Mouse (Mus musculus) cortical plate, adult 2 months (tissue): Measurements from ENCODE around the gene Cks2.

Source experiments
- CTCF ChIP-seq: fragments of 200-500 bp; IDR thresholded peaks from 2 replicates; pipeline ENCODE4 v1.5.1; 2011; ENCODE audit warnings: mild to moderate bottlenecking, control low read depth, low read length; ENCODE audit not compliant: insufficient read depth; ENCODE audit errors: extremely low read depth
- POLR2A ChIP-seq: fragments of 200-500 bp; IDR thresholded peaks from 2 replicates; pipeline ENCODE4 v1.6.1; 2011; ENCODE audit warnings: mild to moderate bottlenecking, low read length, control low read depth; ENCODE audit not compliant: insufficient read depth; ENCODE audit errors: extremely low read depth

DNA sequence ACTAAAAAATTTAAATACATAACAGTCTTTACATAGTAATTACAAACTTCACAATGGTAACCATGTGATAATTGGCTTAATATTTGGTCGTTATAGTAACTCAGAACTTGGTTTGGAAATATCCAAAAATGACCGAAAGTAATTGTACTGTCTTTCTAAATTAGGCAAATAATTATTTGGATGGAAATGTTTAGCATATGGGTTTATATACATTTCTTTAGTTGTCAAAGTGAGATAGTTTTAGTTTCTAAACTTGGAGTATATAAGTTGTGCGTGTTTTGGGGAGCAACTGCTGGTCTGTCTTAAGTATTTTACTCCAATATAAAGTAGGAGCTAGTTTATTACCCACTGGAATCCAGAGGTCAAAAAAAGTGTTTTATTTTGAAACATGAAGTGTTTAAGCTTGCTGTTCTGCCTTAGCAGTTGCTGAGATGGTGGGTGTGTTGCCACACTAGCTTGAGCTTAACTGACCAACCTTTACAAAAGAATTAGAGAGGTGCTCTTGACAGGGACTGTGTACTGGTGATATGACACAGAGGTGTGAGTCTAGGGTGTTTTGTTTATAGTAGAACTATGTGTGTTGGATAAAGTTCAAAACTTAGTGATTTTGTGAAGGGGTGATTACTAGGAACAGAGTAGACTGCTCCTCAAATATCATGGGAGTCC, 1.5 kb downstream of the Cks2 start:
- TF ChIP-seq POLR2A (no peak), CTCF (no peak)
